Mouse (Mus musculus) left cerebral cortex, adult 8-10 months (tissue): ENCODE data around the gene Peli1. TPM values are rescaled to one million over a fixed set of nuclear protein-coding genes. Genes with fewer than 3 reads are reported as not detected.

Experiments
- DNase-seq, 2 experiments: peaks; one replicate each; pipeline ENCODE4 v3.0.0; 2022; ENCODE audit warnings: low spot score in 2 of 2
- total RNA-seq, 4 experiments: library from RNA; stranded (reverse); gene quantifications; 2 replicates each; pipeline ENCODE4 v1.2.4; 2022

Peli1 gene
- total RNA-seq: 10 to 100 TPM; 36.7 to 41.5 (median 37.7) TPM

GRCm38 (mm10) chr11:21091067-21091427 lies at the start of gene Peli1:
Gene Peli1 (plus strand): TSS chr11:21091291.
- DNase-seq: peak; percentile 91 to 99

- no peak for DNase-seq
Measured at GRCm38 (mm10) chr11:21042590-21042989, 48.5 kb upstream of the Peli1 start.

- DNase-seq: no peak
Measured at GRCm38 (mm10) chr11:21046188-21046587, 44.9 kb upstream of the Peli1 start.

- DNase-seq: no peak
Measured at GRCm38 (mm10) chr11:21047921-21048320, 43.2 kb upstream of the Peli1 start.

GRCm38 (mm10) chr11:21051716-21052115 lies 39.4 kb upstream of the Peli1 start:
- peak in 1 of 2 experiments; percentile 55 for DNase-seq

- no peak for DNase-seq
Measured at GRCm38 (mm10) chr11:21054587-21054986, 36.5 kb upstream of the Peli1 start.

- DNase-seq: no peak
Measured at GRCm38 (mm10) chr11:21056109-21056850, 34.8 kb upstream of the Peli1 start.

- DNase-seq: no peak
Measured at GRCm38 (mm10) chr11:21057511-21058414, 33.3 kb upstream of the Peli1 start.

GRCm38 (mm10) chr11:21058415-21058781 lies 32.7 kb upstream of the Peli1 start:
- no peak for DNase-seq

GRCm38 (mm10) chr11:21060386-21061074 lies 30.6 kb upstream of the Peli1 start:
- DNase-seq: no peak

- no peak for DNase-seq
Measured at GRCm38 (mm10) chr11:21061075-21061403, 30.1 kb upstream of the Peli1 start.

- DNase-seq: no peak
Measured at GRCm38 (mm10) chr11:21061431-21061830, 29.7 kb upstream of the Peli1 start.

- no peak for DNase-seq
Measured at GRCm38 (mm10) chr11:21062071-21062470, 29.0 kb upstream of the Peli1 start.

GRCm38 (mm10) chr11:21063271-21063670 lies 27.8 kb upstream of the Peli1 start:
- DNase-seq: no peak

GRCm38 (mm10) chr11:21079400-21079799 lies 11.7 kb upstream of the Peli1 start:
- no peak for DNase-seq

- DNase-seq: no peak
Measured at GRCm38 (mm10) chr11:21079851-21080362, 11.2 kb upstream of the Peli1 start.

- no peak for DNase-seq
Measured at GRCm38 (mm10) chr11:21081169-21081568, 9.9 kb upstream of the Peli1 start.

- no peak for DNase-seq
Measured at GRCm38 (mm10) chr11:21082711-21083110, 8.4 kb upstream of the Peli1 start.

- no peak for DNase-seq
Measured at GRCm38 (mm10) chr11:21088356-21088755, 2.7 kb upstream of the Peli1 start.

- no peak for DNase-seq
Measured at GRCm38 (mm10) chr11:21089571-21089970, 1.5 kb upstream of the Peli1 start.

- peak; percentile 45 to 47 for DNase-seq
Measured at GRCm38 (mm10) chr11:21091428-21092405, 626 bp downstream of the Peli1 start.
